Mouse (Mus musculus) olfactory bulb, adult 2 months (tissue): Measurements from ENCODE around the gene Hectd4.

Source experiments
- CTCF ChIP-seq: fragments of 200-500 bp; IDR thresholded peaks from 2 replicates; pipeline ENCODE4 v1.5.1; 2012; ENCODE audit warnings: low read depth, mild to moderate bottlenecking, low read length, moderate library complexity; ENCODE audit not compliant: insufficient read depth
- POLR2A ChIP-seq: fragments of 200-500 bp; IDR thresholded peaks from 2 replicates; pipeline ENCODE4 v1.6.1; 2012; ENCODE audit warnings: mild to moderate bottlenecking, low read depth, low read length, moderate library complexity; ENCODE audit not compliant: insufficient read depth

- TF ChIP-seq POLR2A (no peak), CTCF (no peak)
Observed at GRCm38 (mm10) chr5:121242261-121242660, 22.2 kb downstream of the Hectd4 start.
